Mouse (Mus musculus) cortical plate, adult 2 months (tissue): ENCODE results near the gene Dennd4a.

Source experiments
- CTCF ChIP-seq: fragments of 200-500 bp; IDR thresholded peaks from 2 replicates; pipeline ENCODE4 v1.5.1; 2011; ENCODE audit warnings: mild to moderate bottlenecking, control low read depth, low read length; ENCODE audit not compliant: insufficient read depth; ENCODE audit errors: extremely low read depth
- POLR2A ChIP-seq: fragments of 200-500 bp; IDR thresholded peaks from 2 replicates; pipeline ENCODE4 v1.6.1; 2011; ENCODE audit warnings: mild to moderate bottlenecking, low read length, control low read depth; ENCODE audit not compliant: insufficient read depth; ENCODE audit errors: extremely low read depth

DNA sequence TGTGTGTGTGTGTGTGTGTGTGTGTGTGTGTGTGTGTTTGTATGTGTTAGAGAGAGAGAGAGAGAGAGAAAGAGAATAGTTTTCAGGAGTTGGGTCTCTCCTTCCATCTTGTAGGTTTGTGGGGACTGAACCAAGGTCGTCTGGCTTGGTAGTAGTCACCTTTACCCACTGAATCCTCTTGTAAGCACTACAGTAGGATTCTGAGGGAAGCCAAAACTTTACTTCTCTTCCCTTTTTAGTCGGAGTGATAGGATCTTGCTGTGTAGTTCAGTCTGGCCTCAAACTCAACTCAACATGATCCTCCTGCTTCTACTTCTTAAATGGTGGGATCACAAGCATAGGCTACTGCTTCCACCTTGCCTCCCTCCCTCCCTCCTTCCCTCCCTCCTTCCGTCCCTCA, 17.3 kb upstream of the Dennd4a start:
- TF ChIP-seq CTCF (no peak), POLR2A (no peak)
